Mouse (Mus musculus) brain, embryonic 14.5 days (tissue): Measurements from ENCODE around the gene Dhx36.

Experiments used
- CTCF ChIP-seq: fragments of 200-500 bp; IDR thresholded peaks from 2 replicates; pipeline ENCODE4 v1.5.1; 2012; ENCODE audit warnings: inconsistent platforms, mild to moderate bottlenecking, moderate library complexity, borderline replicate concordance; ENCODE audit not compliant: insufficient read depth, insufficient read length; ENCODE audit errors: extremely low read depth
- POLR2A ChIP-seq: fragments of 200-500 bp; IDR thresholded peaks from 2 replicates; pipeline ENCODE4 v1.6.1; 2012; ENCODE audit warnings: mild to moderate bottlenecking, inconsistent platforms, borderline replicate concordance; ENCODE audit not compliant: poor library complexity, insufficient read depth, insufficient read length, severe bottlenecking; ENCODE audit errors: extremely low read depth

DNA sequence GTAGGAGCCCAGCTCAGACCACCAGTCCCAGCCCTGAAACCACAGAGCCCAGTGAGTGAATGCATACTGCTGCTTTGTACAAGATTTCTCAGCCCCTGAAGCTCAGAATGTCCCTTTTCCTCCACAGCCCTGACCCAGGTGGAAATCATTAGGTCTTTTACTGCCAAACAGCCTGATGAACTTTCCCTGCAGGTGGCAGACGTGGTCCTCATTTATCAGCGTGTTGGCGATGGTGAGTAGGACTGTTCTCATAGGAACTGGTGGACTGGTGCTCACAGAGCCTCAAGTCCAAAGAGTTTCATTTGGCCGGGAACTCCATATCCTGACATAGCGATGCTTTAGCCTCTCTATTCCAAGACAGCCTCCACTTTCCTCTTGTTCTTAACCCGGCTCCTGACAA, 47.3 kb downstream of the Dhx36 start:
- no peak for TF ChIP-seq CTCF
- no peak for TF ChIP-seq POLR2A
